Comparison of ENCODE assay signal across 7 mouse cellular contexts in genomic region chr13:81657351-81658052, GRCm38 (mm10). TPM values are rescaled to one million over a fixed set of nuclear protein-coding genes. Genes with fewer than 3 reads are reported as not detected.
DNase-seq lines count a peak whose midpoint lies in the region; ATAC-seq and TF ChIP-seq lines count a peak whose summit lies in the region.

Gene Lysmd3, plus strand, starts transcription at chr13:81657663.

- TF ChIP-seq CTCF in intestine, postnatal 0 days (IDR thresholded peaks at IDR 0.05; ENCODE audit: low read depth): no peak
- no peak for TF ChIP-seq CTCF in small intestine, adult 2 months (IDR thresholded peaks at IDR 0.05; ENCODE audit: extremely low read depth, insufficient read length, insufficient replicate concordance, low read depth, low read length)

- no peaks in the 10 kb centered on the region for H3K9me3 ChIP-seq in intestine, postnatal 0 days (ENCODE audit: control insufficient read depth)
- H3K9me3 ChIP-seq in midbrain, embryonic 12.5 days: no peaks in the 10 kb centered on the region; the same call in 1 of the 2 replicates

- peak within 1 kb of the TSS; percentile 94 for H3K27ac ChIP-seq in intestine, postnatal 0 days (ENCODE audit: low read depth, low read length)
- H3K27ac ChIP-seq in midbrain, embryonic 12.5 days (replicated peaks): peak within 1 kb of the TSS; percentile 95
- peak within 1 kb of the TSS; percentile 95 for H3K27ac ChIP-seq in small intestine, adult 2 months (ENCODE audit: insufficient read depth, low read depth, low read length)

- H3K27me3 ChIP-seq in intestine, postnatal 0 days (replicated peaks; ENCODE audit: control insufficient read depth, insufficient read depth, low read length): no peaks in the 10 kb centered on the region
- no peaks in the 10 kb centered on the region for H3K27me3 ChIP-seq in midbrain, embryonic 12.5 days
- H3K27me3 ChIP-seq in small intestine, adult 2 months (ENCODE audit: control insufficient read depth, insufficient read depth, low read length): no peaks in the 10 kb centered on the region

- intact Hi-C loops in left cerebral cortex, postnatal 4 days (cut with DNase I): no loop called here

- WGBS in intestine, postnatal 0 days: under 1% methylated on average over 72 of the region's 73 CpGs
- under 1% methylated on average over 73 of the region's 73 CpGs for WGBS in midbrain, embryonic 12.5 days
- WGBS in small intestine, adult 2 months: under 1% methylated on average over 68 of the region's 73 CpGs

- DNase-seq in adrenal gland, adult 8-10 months: peak; percentile 86
- DNase-seq in embryo, embryonic 9.5 days (ENCODE audit: extremely low spot score): peak; percentile 95
- DNase-seq in gonadal fat pad, adult 2 months (ENCODE audit: low read depth): peak; percentile 31
- peak; percentile 94 for DNase-seq in left cerebral cortex, postnatal 4 days

- H3K9ac ChIP-seq in intestine, postnatal 0 days (ENCODE audit: low read depth, low read length): peak within 1 kb of the TSS; percentile 90
- peak within 1 kb of the TSS; percentile 67 for H3K9ac ChIP-seq in midbrain, embryonic 12.5 days (replicated peaks)

- H3K4me3 ChIP-seq in intestine, postnatal 0 days (ENCODE audit: low read depth, low read length): peak within 1 kb of the TSS; percentile 90
- peak within 1 kb of the TSS; percentile 71 for H3K4me3 ChIP-seq in midbrain, embryonic 12.5 days
- peak within 1 kb of the TSS; percentile 84 for H3K4me3 ChIP-seq in small intestine, adult 2 months (ENCODE audit: low read depth, low read length)

- H3K4me1 ChIP-seq in intestine, postnatal 0 days (replicated peaks; ENCODE audit: control insufficient read depth, insufficient read depth, low read length): peaks cover 5% of the 10 kb centered on the region; the same call in 1 of the 2 replicates
- H3K4me1 ChIP-seq in midbrain, embryonic 12.5 days: peaks cover 13% of the 10 kb centered on the region
- peaks cover 2% of the 10 kb centered on the region; the same call in 1 of the 2 replicates for H3K4me1 ChIP-seq in small intestine, adult 2 months (ENCODE audit: control insufficient read depth, insufficient read depth, insufficient read length, low read length)

- ATAC-seq in intestine, postnatal 0 days: peak; percentile 99
- ATAC-seq in midbrain, embryonic 12.5 days (ENCODE audit: low FRiP score, low read depth): peak; percentile 98

- 0 out of 2 replicates have a peak, but pooled peaks cover 4% of the 10 kb centered on the region for H3K36me3 ChIP-seq in intestine, postnatal 0 days (ENCODE audit: control insufficient read depth, insufficient read depth)
- H3K36me3 ChIP-seq in midbrain, embryonic 12.5 days: peaks cover 4% of the 10 kb centered on the region; the same call in 1 of the 2 replicates
- no peaks in the 10 kb centered on the region for H3K36me3 ChIP-seq in small intestine, adult 2 months (ENCODE audit: control insufficient read depth, insufficient read depth, low read length)

- H3K4me2 ChIP-seq in intestine, postnatal 0 days (replicated peaks; ENCODE audit: low read depth): peak within 1 kb of the TSS; percentile 75
- peak within 1 kb of the TSS; percentile 65 for H3K4me2 ChIP-seq in midbrain, embryonic 12.5 days (replicated peaks)

- TF ChIP-seq POLR2A in small intestine, adult 2 months (IDR thresholded peaks at IDR 0.05; ENCODE audit: low read depth, low read length): peak; percentile 79

RNA-seq across cellular contexts. Expression of gene Lysmd3, which starts in this region (rescaled TPM):
- total RNA-seq in adrenal gland, adult 8-10 months (2022): 10 to 100 TPM; 18.7 to 28.7 (median 21.8) TPM
- polyA plus RNA-seq in gonadal fat pad, adult 2 months (2012; rRNA removed): 3.3 and 4.8 TPM in 2 replicates
- polyA plus RNA-seq in intestine, postnatal 0 days (2015; fragmentation: Nextera tagmentation; extraction: Ambion mirVana): 32.4 and 32.7 TPM in 2 replicates
- total RNA-seq in left cerebral cortex, postnatal 4 days (2021): 10 to 100 TPM; 16.5 to 21.5 TPM
- polyA plus RNA-seq in midbrain, embryonic 12.5 days (2016; fragmentation: Nextera tagmentation; extraction: Ambion mirVana): 25.9 and 27.6 TPM in 2 replicates
- 3.3 and 16.9 TPM in 2 replicates for polyA plus RNA-seq in small intestine, adult 2 months (2012; rRNA removed)

Comparison
In these comparisons a context has a peak if more than half of its experiments do, and no peak if none do; other contexts are left out.
1. Peak in every context shown above with its lines: DNase-seq, ATAC-seq, H3K4me3 ChIP-seq and H3K27ac ChIP-seq.
2. DNase-seq: peak in every context shown above with its lines; median percentile 95 in embryo, embryonic 9.5 days; 94 in left cerebral cortex, postnatal 4 days; 86 in adrenal gland, adult 8-10 months; 31 in gonadal fat pad, adult 2 months.